Mouse (Mus musculus) Patski (cell line): ENCODE data around the gene Acadm. TPM values are rescaled to one million over a fixed set of nuclear protein-coding genes. Genes with fewer than 3 reads are reported as not detected.

Experiments
- ATAC-seq: fragments of 100-300 bp; one replicate; pipeline ENCODE4 v1.8.0; 2021
- CTCF ChIA-PET: fragments of 350-600 bp; sonication (Branson Sonifier 250); formaldehyde crosslinking; loops from one replicate; lab custom pipeline; 2022; ENCODE audit warnings: inconsistent platforms; lab: Charles Lee
- POLR2A ChIA-PET: fragments of 350-600 bp; sonication (Branson Sonifier 250); formaldehyde crosslinking; loops from one replicate; lab custom pipeline; 2022; ENCODE audit warnings: antibody characterized with exemption, inconsistent platforms; lab: Charles Lee
- DNase-seq: peaks from one replicate; pipeline ENCODE4 v3.0.0-alpha.2; 2011; ENCODE audit warnings: low read depth, low spot score
- H3K27me3 ChIP-seq: fragments of 371-371 bp; one replicate; pipeline ENCODE4 v1.5.1; 2021
- CTCF ChIP-seq: fragments of 100-300 bp; IDR thresholded peaks from one replicate; pipeline ENCODE4 v1.5.1; 2021
- in situ Hi-C: fragments of 300-500 bp; cut with MboI; formaldehyde crosslinking; loops from 3 replicates; pipeline ENCODE4 v1.11.1; 2018; ENCODE audit warnings: low pct_unique_long_range_greater_than_20kb, mixed read lengths
- polyA plus RNA-seq: library from polyadenylated mRNA; unstranded; gene quantifications from one replicate; pipeline ENCODE4 v1.2.3, GENCODE M21; 2021

Gene Acadm
- polyA plus RNA-seq, 1 experiment from 2014 or later = 240 TPM

- H3K27me3 ChIP-seq = no peaks in the 10 kb centered on the region
- DNase-seq = no peak
- no peak for ATAC-seq
- CTCF ChIA-PET = interaction anchor here (0.9 to 1.5 kb wide), 3 partner anchors 9 to 20 kb away, joined by 3 to 4 read pairs (median 3); no protein-coding TSS in a partner anchor
- in situ Hi-C loops = loop anchor here (25.0 kb wide), 2 partner anchors 1178 to 1547 kb away; partner anchors contain the start of genes Fpgt and Lrriq3
- TF ChIP-seq CTCF = no peak
- POLR2A ChIA-PET = interaction anchor here (0.6 to 1.6 kb wide), 2 partner anchors 36 to 323 kb away, joined by 3 to 4 read pairs; no protein-coding TSS in a partner anchor
Observed at GRCm38 (mm10) chr3:153908919-153909318, 35.5 kb downstream of the Acadm start.

DNA sequence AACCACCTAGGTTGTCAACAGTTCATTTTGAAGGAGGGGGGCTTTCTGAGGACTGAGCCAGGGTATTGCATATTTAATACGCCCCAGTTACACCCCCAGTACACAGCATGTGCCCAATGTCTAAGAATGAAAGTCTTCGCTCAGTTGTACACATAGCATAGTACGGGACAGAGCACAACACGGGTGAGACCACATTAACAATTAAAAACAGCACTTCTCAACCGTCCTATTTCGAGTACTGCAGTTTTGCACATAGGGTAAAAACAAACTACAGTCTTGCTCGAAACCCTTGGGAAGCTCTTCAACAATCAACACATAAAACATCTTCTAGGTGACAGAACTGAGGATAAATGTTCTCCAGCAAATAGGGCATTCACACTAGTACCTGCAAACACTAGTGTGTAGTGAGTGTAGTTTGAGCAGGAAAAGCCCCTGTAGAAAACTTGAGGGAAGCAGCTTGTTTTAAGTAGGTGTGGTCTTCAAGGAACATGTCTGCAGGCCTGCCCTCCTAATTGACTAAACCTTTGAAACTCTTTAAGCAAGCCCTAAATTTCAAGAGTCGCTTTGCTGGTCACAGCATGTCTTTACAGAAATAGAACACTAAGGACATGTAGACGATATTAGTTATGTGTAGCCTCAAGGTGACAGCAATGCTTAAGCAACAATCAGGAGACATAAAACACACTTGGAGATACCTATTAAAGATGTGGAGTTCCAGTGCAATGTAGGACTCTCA, 38.1 kb downstream of the Acadm start, which contains the start of gene Msh4:
TSS of gene Msh4 (minus strand) at position 3 of the 736 bp plus-strand sequence.
- POLR2A ChIA-PET = no interaction called here
- CTCF ChIA-PET = no interaction called here
- in situ Hi-C loops = loop anchor here (25.0 kb wide), 2 partner anchors 1181 to 1544 kb away; partner anchors contain the start of genes Fpgt and Lrriq3
- TF ChIP-seq CTCF = no peak
- ATAC-seq (no peak), DNase-seq (no peak)
- no peaks in the 10 kb centered on the region for H3K27me3 ChIP-seq

DNA sequence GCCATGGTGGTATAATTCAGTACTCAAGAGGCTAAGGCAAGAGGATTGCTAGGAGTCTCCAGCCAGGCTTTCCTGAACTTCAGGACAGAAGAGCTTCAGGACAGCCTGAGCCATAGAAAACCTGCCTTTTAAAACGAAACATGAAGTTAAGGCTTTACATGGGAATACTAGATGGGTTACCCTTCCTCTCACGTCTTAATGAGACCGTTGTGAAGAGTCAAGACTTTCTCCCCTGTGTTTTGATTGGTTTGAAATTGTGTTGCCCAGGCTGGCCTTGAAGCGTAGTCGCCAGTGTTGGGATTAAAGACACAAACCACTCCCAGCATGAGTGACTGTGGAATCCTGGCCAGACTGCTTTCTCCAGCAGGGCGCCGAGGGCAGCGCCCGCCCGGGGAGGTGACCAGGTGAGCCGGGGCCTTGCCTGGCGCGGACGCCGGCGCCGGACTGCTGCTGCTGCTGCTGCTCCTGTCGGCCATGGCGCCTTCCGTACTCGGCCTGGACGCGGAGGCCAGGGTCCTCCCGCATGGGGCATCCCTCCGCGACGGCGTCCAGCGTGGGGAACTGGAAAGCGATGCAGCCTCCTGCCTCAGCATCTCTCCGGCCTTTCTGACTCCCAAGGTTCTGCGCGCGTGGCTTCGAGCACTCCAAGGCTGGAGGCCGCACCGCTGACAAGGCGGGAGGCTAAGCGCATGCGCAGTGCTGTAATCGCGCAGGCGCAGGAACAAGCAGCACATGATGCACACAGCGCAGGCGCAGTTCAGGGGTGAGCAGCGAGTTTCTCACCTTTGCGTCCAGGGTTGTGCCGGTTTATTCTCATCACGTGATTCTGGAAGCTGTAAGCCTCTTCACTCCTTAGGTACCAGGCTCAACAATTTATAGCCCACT, 38.9 kb downstream of the Acadm start:
- no peak for DNase-seq
- POLR2A ChIA-PET = interaction anchor here (0.7 to 1.4 kb wide), 5 partner anchors 10 to 379 kb away, joined by 3 to 6 read pairs (median 5); no protein-coding TSS in a partner anchor
- in situ Hi-C loops = loop anchor here (25.0 kb wide), 2 partner anchors 1182 to 1543 kb away; partner anchors contain the start of genes Fpgt and Lrriq3
- CTCF ChIA-PET = interaction anchor here (0.6 to 2.1 kb wide), 12 partner anchors 8 to 61 kb away, joined by 3 to 12 read pairs (median 4); partner anchors contain the start of gene Rabggtb
- H3K27me3 ChIP-seq = no peaks in the 10 kb centered on the region
- peak; percentile 6 for ATAC-seq
- no peak for TF ChIP-seq CTCF

DNA sequence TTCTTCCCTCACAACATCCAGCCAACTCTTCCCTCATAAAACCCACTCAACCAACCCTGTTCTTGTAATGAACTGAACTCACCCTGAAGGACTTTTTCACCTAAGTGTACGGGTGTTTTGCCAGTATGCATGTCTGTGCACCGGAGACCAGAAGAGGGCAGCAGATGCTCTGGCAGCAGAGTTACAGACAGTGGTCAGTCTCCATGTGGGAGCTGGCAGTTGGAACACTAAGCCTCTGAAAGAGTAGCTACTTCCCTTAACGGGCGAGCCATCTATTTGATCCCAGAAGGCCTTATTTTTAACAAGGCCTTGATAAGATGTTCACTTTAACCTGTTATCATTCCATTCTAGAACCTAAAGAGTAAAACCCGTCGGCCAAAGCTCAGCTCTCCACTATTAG, 39.8 kb downstream of the Acadm start:
- H3K27me3 ChIP-seq = no peaks in the 10 kb centered on the region
- in situ Hi-C loops = loop anchor here (25.0 kb wide), 2 partner anchors 1183 to 1542 kb away; partner anchors contain the start of genes Fpgt and Lrriq3
- DNase-seq (no peak), ATAC-seq (peak; percentile 86)
- ChIA-PET CTCF (interaction anchor here (0.6 to 2.1 kb wide), 14 partner anchors 9 to 62 kb away, joined by 3 to 12 read pairs (median 4); partner anchors contain the start of gene Rabggtb), POLR2A (interaction anchor here (1.3 to 1.4 kb wide), 2 partner anchors 9 to 38 kb away, joined by 3 to 5 read pairs; no protein-coding TSS in a partner anchor)
- TF ChIP-seq CTCF = peak; percentile 88

DNA sequence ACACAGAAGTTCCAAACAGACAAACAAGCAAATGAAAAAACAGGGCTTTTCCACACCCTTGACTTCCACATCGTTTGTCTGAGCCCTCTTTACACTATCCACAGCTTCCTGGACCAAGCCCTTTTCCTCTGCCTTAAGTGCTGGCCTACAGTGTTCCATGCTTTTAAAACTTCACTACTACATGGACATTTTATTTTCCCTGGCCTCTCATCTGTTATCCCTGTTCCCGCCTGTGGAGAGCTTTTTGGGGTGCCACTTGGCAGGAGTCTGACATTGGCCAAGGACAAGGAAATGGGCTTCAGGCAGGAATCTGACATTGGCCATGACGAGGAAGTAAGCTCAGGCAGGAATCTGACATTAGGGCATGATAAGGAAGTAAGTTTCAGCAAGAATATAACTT, 41.8 kb downstream of the Acadm start:
- no peak for ATAC-seq
- ChIA-PET POLR2A (no interaction called here), CTCF (no interaction called here)
- no peaks in the 10 kb centered on the region for H3K27me3 ChIP-seq
- in situ Hi-C loops = loop anchor here (25.0 kb wide), 2 partner anchors 1185 to 1540 kb away; partner anchors contain the start of genes Fpgt and Lrriq3
- TF ChIP-seq CTCF = no peak
- no peak for DNase-seq

DNA sequence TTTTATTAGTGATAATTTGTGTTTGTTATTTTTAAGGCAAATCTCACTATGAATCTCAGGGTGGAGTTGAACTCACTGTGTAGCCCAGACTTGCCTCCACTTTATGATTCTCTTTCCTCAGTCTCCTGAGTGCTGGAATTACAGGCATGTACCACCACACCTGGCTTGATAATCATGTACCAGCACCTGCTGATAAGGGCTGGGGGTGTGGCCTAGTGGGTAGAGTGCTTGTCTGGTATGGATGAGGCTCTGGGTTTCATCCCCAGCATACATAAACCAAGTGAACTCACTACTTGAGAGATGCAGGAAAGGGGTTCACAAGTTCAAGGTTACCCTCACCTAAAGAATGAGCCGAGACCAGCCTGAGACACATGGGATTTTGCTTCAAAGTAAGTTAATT, 42.5 kb downstream of the Acadm start:
- ATAC-seq (no peak), DNase-seq (no peak)
- CTCF ChIA-PET = no interaction called here
- TF ChIP-seq CTCF = no peak
- H3K27me3 ChIP-seq = no peaks in the 10 kb centered on the region
- POLR2A ChIA-PET = no interaction called here
- in situ Hi-C loops = loop anchor here (25.0 kb wide), 2 partner anchors 1185 to 1540 kb away; partner anchors contain the start of genes Fpgt and Lrriq3

DNA sequence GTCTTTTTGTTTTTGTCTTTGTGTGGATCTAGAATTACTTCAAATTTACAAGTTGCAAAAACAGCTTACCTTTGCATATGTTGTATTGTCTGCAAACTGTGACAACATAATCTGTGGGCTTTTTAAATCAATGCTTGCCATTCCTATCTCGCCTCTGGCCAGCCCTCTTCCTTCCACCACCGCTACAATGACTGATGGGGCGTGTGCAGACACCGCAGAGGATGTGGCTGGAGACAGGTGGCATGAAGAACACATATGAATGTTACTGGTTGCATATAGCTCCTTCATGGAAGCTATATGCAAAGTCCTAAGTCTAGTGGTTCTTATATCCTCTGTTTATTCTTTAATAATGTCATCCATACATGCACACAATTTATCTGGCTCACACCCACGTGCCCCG, 47.2 kb downstream of the Acadm start:
- DNase-seq (no peak), ATAC-seq (no peak)
- CTCF ChIA-PET = no interaction called here
- no peaks in the 10 kb centered on the region for H3K27me3 ChIP-seq
- POLR2A ChIA-PET = interaction anchor here (0.8 to 2.4 kb wide), 3 partner anchors 11 to 46 kb away, joined by 3 to 5 read pairs (median 5); no protein-coding TSS in a partner anchor
- in situ Hi-C loops = no loop called here
- no peak for TF ChIP-seq CTCF

GRCm38 (mm10) chr3:153895454-153895853, 49.0 kb downstream of the Acadm start:
- ATAC-seq = no peak
- H3K27me3 ChIP-seq = no peaks in the 10 kb centered on the region
- in situ Hi-C loops = no loop called here
- TF ChIP-seq CTCF = no peak
- DNase-seq = no peak
- ChIA-PET CTCF (interaction anchor here (1.2 to 1.5 kb wide), 4 partner anchors 9 to 83 kb away, joined by 3 to 4 read pairs (median 3); partner anchors contain the start of gene Rabggtb), POLR2A (interaction anchor here (1.5 kb wide), 1 partner anchor 9 kb away, joined by 5 read pairs; no protein-coding TSS in a partner anchor)

DNA sequence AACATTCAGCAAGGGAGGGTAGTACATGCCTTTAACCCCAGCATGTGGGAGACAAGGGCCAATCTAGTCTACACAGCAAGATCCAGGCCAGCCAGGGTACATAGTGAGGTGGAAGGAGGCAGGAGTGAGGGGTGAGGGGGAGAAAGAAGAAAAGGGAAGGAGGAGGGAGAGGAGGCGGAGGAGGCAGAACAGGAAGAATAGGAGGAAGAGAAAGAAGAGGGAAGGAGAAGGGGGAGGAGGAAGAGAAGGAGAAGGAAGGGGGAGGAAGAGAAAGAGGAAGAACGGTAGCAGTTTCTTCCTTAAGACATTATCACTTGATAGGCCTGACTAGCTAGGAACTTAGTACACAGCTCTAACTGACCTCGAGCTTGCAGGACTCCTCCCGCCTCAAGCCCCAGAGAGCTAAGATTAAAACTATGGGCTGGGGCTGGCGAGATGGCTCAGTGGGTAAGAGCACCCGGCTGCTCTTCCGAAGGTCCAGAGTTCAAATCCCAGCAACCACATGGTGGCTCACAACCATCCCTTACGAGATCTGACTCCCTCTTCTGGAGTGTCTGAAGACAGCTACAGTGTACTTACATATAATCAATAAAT, 55.1 kb downstream of the Acadm start:
- H3K27me3 ChIP-seq = no peaks in the 10 kb centered on the region
- ChIA-PET CTCF (interaction anchor here (1.2 kb wide), 1 partner anchor 1128 kb away, joined by 4 read pairs; no protein-coding TSS in a partner anchor), POLR2A (no interaction called here)
- no peak for DNase-seq
- in situ Hi-C loops = no loop called here
- ATAC-seq = no peak
- TF ChIP-seq CTCF = no peak
